Mouse (Mus musculus) thymus, postnatal 36 days (tissue): ENCODE measurements around the gene Tiam1.

Source experiments
- DNase-seq, 2 experiments: peaks; one replicate each; pipeline ENCODE4 v3.0.0; 2022; ENCODE audit warnings: mixed read lengths in 2 of 2

The Tiam1 gene

DNA sequence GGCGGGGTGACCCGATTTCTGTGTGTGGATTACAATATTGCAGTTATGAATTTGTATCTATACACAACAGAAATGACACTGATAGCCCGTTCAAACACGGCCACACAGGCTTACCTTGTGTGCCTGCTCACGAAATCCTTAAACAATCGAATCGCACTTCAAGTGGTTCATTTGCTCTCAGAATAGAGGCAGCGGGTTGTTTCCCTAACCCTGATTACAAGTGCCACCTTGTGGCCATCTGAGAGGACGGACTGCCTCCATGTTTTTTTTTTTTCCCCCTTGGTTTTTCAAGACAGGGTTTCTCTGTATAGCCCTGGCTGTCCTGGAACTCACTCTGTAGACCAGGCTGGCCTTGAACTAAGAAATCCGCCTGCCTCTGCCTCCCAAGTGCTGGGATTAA is 312.4 kb downstream of the Tiam1 start:
- DNase-seq, result no peak

DNA sequence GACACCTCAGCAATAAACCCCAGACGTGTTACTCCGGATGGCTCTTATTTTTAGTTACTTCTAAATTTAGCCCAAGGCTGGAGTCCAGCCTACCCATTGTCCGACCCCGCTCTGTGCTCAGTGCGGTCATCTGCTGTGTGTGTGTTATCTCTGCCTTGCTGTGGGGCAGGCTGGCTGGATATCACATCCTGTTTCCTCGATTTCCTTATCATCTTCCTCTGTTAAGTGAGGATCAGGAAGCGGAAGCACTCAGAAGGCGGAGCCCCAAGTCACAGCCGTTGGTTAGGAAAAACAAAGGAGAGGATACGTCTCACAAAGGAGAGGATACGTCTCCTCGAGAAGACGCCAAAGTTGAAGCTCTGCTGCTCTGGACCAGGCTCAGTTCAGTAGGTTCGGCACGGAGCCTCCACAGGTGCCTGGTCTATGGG is 313.3 kb downstream of the Tiam1 start:
- DNase-seq, result no peak

DNA sequence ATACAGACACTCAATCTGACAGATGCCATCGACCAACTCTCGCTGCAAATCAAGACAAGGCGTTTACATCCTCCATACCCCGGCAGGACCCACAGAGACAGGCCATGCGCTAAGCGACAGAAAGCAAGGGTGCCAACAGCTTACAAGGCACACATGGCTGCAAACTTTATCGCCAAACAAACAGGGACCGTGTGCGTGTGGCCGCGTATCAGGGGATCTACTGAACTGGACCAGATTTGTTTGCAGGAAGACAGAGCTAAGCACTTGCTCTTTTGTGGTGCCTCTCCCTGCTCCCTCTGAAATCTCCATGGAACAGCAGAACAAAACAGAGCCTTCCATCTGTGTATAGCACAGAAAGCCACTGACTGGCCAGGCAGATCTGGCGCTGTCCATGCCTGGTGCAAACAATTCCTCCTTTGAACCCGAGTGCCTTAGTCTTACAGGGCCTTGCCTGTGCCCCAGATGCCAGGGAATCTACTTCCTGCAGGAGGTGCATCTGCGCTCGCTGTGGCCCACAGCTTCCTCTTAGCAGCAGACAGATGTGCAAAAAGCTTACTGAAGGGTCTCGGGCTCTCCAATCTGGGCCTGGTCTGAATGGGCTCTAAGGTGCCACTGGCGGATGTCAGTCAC is 316.0 kb downstream of the Tiam1 start:
- peak; percentile 43 to 61 for DNase-seq

DNA sequence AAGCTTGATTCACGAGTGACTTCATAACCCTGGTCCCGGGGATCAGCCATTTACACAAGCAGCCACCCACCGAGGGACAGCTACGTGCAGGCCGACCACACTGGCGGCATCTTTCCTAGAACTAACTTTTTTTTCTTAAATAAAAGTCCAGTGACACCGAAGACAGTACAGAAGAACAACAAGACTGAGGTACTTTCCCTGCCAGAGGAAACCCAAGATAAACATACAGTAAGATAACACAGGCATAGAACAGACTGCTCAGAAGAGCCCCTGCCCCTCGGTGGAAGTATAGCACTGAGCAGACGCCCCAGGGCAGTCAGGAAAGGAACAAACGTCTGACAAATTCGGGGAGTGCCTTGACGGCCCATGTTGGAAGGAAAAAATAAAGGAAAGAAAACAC is 317.7 kb downstream of the Tiam1 start:
- no peak for DNase-seq

DNA sequence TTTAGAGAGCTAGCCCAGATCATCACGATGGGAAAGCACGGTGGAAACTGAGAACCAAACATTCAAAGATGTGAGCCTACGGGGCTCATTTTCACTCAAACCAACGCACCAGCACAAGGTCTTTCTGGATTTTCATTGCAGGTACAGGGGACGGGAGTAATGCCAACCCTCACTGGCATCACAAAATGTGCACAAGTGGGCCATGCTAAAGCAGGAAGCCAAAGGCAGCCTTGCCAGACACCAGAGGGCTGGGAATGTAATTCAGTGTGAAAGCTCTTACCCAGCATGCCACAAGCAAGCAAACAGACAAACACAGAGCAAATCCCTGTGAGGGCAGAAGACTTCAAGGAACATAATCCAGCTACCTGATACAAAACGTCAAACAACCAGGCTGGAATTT is 320.7 kb downstream of the Tiam1 start:
- DNase-seq, result no peak

DNA sequence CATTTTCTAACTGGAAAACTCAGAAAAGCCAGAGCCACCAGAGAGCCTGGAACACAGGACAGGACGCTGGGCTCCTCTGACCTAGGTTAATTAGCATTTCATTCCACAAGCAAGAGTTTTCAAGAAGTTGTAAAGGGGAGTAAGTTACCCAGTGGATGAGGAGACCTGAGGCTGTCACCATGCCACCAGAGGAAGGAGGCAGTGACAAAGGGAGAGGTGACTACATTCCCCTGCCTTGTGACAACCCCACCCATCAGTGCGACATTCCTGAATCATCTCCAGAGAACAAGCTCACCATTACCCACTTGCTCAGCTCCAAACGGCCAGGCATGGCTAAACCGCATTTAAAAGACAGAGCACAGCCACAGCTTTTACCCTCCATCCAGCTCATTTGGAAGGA is 324.9 kb downstream of the Tiam1 start:
- no peak for DNase-seq

DNA sequence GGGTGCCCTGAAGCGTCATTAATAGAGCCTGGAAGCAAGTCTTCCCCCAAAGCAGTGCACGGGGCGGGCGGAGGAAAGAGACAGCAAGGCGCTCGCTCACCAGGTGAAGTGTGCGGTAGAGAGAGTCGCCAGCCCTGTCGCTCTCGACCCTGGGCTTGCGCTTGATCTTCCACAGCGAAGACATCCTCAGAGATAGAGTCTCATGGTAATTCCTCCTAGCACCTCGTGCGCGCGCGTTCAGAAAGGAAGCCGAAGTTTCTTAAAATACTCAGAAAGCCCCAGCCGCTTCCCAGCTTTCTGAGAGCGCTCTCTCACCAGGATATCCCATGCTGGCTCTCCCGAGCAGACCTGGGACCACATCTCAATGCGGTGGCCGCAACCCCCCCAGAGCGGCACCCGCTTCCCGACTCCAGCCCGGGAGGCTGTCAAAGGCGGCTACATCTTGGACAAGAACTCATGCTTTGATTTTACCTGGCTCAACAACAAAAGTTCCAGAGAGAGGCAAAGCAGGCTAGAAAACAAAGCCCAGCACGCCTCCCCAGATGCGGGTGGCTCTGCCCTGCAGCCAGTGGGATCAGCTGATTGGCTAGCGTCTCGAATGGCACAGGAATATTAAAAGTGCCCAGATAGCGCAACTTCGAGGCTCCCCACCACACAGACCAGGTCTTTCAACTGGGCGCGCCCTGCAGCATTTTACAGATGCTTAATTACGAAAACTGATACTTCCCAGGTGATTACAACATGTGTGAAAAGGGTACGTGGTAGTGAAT is 325.5 kb downstream of the Tiam1 start:
- DNase-seq, result no peak

DNA sequence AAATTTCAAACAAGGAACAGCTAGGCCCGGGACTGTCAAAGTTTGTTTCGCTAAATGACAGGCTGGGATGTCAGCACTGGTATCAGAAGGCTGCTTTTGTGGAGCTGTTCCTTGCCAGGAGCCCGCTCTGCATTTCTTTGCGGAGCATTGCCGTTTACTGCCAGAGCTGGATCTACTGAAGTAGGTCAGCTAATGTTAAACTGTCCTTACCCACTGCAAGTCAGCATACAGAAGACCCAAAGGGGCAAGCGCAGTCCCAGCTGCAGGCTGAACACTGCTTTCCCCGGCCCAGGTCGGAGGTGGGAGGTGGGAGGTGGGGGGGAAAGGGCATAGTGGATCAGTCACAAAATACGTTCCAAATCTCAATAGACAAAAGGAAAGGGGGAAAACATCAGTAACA is 326.3 kb downstream of the Tiam1 start:
- no peak for DNase-seq

DNA sequence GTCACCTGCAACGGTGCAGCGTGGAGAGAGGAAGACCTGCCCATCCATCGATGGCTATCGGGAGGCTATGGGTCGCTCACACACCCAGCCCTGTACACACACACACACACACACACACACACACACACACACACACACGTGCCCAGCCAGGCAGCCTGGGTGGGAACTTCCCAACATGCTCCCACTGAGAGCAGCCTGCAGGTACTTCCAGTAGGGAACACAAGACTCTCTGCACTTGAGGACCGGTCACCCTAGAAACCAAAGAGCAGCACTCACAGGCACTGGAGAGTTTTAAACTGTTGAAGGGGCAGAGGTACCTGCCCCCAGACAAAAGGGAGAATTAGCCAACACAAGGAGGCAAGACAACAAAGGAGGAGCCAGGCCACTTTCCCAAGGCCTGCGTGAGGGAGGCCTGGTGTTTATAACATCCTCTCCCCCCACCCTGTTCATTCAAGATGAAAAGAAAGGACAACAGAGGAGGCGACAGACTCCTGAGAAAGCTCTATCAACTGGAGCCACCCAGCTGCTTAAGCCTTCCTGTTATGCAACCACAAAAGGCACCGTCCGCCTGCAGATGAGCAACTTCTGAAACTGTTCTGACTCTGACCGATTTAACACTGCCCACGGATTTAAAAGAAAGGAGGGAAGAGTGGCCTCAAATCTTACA is 326.9 kb downstream of the Tiam1 start:
- DNase-seq, result no peak

DNA sequence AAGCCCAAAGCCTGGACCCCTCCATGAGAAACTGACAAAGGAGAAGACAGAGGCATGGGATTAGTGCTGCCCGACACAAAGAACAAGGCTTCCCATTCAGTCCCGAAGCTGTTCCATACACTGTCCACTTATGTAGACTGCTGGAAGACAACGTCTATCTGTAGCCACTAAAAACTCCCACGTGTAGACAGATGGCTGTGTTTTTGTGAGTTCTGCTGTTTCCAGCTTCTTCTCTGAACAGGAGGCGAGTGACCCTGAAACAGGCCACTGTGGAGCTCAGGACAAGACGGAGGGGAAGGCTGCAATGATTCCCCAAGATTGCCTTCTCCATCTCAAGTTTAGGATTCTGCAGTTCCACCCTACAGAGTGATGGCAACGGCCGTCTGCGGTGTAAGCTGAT is 330.0 kb downstream of the Tiam1 start:
- no peak for DNase-seq

DNA sequence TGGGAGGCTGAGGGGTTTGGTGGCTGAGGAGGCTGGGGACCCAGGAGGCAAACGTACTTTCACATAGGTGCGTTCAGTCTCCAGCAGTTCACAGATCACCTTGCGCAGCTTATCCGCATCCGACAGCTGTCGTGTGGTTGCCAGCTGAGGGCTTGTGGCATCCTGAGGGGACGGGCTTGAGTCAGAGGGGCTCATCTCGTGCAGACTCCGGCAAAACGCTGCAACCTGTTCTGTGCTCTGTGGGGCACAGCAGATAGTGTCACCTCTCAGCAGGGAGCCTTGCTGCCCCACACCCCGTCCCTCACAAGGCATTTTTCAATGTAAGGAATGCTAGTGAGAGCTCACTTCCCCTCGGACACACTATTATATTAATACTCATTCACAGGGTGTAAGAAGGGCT is 330.7 kb downstream of the Tiam1 start:
- DNase-seq, result peak in 1 of 2 experiments; percentile 19

DNA sequence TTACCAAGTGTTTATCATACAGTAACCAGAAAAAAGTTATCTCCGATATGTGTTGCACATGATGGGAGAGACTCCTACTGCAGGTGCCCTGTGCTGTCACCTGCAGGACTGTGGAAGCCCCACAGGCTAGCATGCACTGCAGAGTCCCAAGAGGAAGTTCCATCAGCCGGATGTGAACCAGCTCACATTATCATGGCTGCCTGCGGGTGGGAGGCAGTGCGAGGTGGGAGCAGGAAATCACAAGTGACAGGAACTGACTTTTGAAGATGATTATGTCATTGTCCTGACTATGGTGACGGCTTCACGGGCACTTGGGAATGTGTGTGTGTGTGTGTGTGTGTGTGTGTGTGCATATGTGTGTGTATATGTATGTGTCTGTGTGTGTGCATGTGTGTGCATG is 333.2 kb downstream of the Tiam1 start:
- no peak for DNase-seq

DNA sequence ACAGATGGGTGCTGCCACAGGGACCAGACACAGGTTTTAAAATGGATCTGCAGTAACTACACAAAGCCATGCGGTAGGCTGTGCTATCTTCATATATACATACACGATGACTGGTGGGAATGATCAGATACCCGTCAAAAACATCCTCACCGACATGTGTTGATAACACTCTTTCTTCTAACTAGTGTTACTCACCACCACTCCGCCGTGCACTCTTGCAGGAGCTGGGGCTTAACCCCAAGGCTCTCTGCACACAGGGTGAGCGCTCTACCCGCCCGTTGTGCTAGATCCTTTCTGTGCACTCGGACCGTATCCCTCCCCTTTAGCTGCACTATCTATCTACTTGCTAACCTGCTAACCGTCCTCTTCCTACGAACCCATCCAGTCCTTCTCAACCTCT is 335.4 kb downstream of the Tiam1 start:
- no peak for DNase-seq

DNA sequence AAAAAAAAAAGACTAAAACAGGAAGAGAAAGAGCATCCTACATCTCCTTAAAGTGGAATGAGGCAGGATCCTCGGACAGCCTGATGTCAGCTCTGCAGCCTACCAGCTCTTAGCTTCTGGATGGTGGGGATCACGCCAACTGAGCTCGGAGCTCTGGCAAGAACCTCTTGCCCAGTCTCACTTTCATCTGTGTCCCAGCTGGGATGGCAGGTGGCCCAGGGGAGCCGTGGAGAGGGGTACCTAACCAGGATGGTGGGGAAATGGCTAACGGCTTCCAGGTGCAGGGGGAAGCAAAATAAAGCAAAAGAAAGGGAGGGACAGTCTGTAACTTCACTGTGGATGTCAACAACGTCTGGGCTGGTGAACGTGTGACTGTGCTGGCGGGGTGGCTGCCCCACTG is 337.6 kb downstream of the Tiam1 start:
- no peak for DNase-seq

DNA sequence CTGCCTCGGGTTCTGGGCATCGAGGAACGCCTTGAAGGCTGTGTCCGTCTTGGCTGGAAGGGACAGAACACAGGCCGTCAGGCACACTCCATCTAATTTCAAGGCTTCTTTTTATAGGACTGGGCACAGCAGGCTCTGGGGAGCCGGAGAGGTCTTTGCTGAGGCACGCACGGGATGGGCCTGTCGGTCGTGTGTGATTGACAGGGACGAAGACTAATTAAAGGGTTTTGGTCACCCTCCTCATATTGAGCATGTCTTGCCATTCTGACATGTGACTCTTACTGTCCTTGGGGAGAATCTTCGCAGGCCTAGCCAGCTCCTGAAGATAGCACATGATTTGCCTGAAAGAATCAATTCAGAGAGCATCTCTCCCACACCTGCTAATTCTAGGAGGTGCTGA is 338.4 kb downstream of the Tiam1 start:
- DNase-seq, result no peak

DNA sequence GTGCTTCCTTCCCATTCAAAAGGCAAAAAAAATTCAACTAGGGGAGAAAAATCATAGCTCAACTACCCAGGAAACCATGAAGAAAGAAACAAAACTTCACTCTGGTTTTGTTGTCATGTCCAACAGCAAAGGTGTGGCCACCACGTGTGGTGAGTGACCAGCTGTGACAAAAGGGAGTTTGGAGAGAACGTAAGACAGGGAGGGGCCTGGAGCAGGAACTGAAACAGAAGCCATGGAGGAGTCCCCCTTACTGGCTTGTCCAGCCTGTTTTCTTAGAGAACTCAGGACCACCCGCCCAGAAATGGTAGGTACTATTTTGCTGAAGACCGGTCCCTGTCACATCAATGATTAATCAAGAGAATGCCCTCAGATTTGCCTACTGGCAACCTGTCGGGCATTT is 342.1 kb downstream of the Tiam1 start:
- no peak for DNase-seq

DNA sequence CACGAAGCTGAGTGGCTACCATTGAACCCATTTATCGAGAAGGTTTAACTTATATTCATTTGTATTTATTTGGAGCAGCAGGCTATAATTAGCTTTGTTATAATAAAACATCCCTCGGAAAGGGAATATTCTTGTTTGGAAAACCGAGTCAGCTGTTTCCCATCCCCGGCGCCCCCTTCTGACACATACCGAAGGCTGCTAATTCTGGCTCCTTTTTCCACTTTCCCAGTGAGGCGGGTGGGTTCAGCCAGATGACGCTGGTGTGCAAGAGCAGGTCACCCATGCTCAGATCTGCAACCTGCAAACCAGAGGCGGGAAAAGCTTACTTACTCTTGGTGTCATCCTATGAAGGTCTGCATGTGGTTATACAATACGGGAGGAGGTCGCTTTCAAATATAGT is 343.8 kb downstream of the Tiam1 start:
- no peak for DNase-seq

DNA sequence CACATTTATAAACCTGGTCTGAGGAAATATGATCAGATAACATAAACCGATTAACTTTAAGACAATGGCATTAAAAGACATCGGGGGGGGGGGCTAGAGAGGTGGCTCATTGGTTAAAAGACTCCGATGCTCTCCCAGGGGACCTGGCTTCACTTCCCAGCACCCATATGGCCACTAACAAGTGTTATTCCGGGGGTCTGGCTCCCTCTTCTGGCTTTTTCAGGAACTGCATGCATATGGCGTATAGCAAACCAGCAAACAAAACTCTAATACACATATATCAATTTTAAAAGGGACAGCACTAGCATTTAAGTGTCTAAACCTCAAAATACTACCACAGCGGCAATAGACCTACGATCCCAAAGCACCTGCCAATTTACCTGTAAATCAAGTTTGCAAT is 347.0 kb downstream of the Tiam1 start:
- no peak for DNase-seq

DNA sequence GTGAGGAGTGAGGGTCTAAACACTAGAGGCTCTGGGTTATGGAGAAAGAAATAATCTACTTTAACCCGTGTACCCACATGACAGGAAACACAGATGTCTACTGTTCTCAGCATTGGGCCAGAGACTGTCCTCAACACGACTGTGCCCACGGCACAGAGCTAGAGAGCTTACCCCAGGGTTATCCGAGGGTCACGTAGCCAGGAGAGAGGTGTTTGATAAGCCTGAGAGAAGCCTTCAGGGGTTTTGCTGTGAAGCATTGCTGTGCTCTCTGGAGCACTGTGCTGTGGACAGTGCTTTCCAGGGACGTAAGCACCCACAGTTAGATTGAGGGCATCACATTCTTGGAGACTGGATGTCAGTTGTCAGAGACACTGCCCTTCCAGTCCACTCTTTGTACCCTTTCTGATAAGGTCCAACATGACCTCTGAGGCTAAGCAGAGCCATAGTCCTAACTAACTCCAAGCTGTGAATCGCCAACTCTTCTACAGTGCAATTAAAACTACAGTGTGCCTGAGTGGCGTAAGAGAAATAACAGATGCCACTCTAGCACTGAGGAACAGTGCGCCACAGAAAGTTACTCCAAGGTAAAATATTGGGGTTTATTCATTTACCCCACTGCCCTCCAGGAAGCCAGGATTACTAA is 353.7 kb downstream of the Tiam1 start:
- no peak for DNase-seq

DNA sequence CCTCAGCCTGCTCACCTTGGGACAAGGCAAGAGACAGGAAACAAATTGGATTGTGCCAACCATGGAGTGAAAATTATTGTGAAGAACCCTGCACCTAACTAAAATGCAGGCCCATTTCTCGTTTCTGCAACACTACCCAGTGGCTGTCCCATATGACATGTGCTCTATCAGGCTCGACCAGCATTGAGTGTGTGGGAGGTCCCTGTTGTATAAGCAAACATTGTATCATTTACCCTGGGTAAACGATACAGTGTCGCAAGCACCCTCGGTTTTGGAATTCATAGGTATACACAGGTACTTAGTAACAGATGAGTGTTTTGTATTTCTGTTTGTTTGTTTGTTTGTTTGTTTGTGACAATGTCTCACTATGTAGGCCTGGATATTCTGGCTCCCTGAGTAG is 357.8 kb downstream of the Tiam1 start:
- no peak for DNase-seq

DNA sequence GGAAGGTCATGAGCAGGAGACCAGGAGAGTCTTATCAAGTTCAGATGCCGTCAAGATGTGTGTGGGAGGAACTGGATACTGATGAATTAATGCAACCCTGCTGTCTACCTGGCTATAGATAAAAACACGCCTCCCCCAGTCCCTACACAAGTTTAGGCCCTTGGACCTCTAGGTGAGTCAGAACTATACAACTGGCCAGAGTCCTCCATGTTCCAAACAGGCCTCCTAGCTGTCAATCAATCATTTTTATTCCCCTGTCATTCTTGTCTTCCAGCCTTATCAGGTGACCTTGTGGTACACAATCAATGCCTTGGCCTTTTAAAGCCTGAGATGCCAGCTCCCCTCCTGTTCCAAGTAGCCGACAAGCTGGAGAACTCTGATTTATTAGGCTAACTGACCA is 363.9 kb downstream of the Tiam1 start:
- DNase-seq, result no peak

DNA sequence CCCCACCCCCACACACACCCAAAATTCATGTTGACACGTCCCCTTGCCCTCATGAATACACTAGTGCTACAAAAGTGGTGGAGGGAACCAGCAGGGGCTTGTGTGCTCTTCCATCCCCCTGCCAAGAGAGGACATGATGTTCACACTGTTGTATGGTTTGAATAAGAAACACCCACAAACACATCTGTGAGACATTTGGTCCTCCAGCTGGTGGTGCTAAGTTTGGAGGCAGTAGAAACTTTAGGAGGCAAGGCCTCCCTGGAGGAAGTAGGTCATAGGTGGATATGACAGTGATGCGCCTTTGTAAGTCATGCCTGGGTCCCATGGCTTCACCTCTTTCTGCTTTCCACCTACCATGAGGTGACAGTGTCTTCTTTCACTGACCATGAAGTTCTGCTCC is 366.1 kb downstream of the Tiam1 start:
- no peak for DNase-seq

DNA sequence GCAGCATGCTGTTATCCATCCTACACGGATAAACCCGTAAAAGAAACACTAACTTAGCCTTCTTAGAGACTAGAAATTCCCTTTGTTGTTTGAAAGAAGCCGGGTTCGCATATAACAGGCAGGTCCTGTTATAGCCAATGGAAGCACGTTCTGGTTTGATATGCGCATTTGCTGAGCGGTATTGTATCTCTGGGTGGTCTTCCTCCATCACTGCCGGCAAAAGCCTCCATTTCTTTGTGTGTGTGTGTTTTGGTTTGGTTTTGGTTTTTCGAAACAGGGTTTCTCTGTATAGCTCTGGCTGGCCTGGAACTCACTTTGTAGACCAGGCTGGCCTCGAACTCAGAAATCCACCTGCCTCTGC is 369.0 kb downstream of the Tiam1 start:
- no peak for DNase-seq
